Mouse (Mus musculus) CH12.LX (cell line): ENCODE results near the gene Stab1.

Experiments used
- EP300 ChIP-seq: IDR thresholded peaks from 2 replicates; pipeline ENCODE4 v1.6.1; 2011; ENCODE audit warnings: low read length, improper control_type of control experiment
- ETS1 ChIP-seq: conservative IDR thresholded peaks from 2 replicates; pipeline ENCODE4 v1.6.1; 2012; ENCODE audit warnings: low read depth, mild to moderate bottlenecking, inconsistent platforms, low read length, improper control_type of control experiment, moderate library complexity
- MAX ChIP-seq: IDR thresholded peaks from 2 replicates; pipeline ENCODE4 v1.6.1; 2011; ENCODE audit warnings: low read length, improper control_type of control experiment
- MYC ChIP-seq: IDR thresholded peaks from 2 replicates; pipeline ENCODE4 v1.6.1; 2011; ENCODE audit warnings: low read depth, mild to moderate bottlenecking, improper control_type of control experiment, low read length
- POLR2AphosphoS2 ChIP-seq: IDR thresholded peaks from 2 replicates; pipeline ENCODE4 v1.6.1; 2011; ENCODE audit warnings: low read depth, low read length, improper control_type of control experiment
- RAD21 ChIP-seq: IDR thresholded peaks from 2 replicates; pipeline ENCODE4 v1.6.1; 2011; ENCODE audit warnings: low read depth, mild to moderate bottlenecking, low read length, improper control_type of control experiment, moderate library complexity
- TCF12 ChIP-seq: IDR thresholded peaks from 2 replicates; pipeline ENCODE4 v1.6.1; 2014; ENCODE audit warnings: low read depth, mild to moderate bottlenecking, inconsistent platforms, low read length, improper control_type of control experiment

DNA sequence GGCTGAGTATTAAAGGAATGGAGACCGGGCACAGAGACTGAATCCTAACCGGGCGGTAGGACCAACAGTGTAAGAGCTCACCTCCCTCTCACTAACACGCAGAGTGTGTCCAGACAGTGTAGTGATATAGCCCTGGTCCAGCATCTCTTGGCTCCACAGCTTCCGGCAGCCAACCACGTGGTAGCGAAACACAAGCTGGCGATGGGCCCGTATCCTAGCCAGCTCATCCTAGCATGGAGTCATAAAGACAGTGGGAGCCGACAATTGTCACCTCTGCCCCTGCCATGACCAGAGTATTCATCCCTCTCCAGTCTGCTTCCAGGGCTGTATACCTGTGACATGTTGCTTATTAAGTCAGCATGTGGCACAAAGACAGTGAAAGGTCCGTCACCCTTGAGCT lies 22.7 kb downstream of the Stab1 start:
- TF ChIP-seq ETS1: no peak
- TF ChIP-seq RAD21: no peak
- no peak for TF ChIP-seq EP300
- no peak for TF ChIP-seq POLR2AphosphoS2
- no peak for TF ChIP-seq MAX
- TF ChIP-seq MYC: no peak
- no peak for TF ChIP-seq TCF12
